Mouse (Mus musculus): ENCODE data around the gene Avil.

The Avil gene

GRCm38 (mm10) chr10:127000529-127000928 is at the start of gene Avil:
Gene Avil (plus strand): TSS chr10:127000709.
- DNase-seq (ENCODE audit: low spot score in 2 of 2) = no peak

GRCm38 (mm10) chr10:126952375-126952774 is 48.1 kb upstream of the Avil start:
- DNase-seq (ENCODE audit: low spot score in 2 of 2) = no peak

- peak in 1 of 2 experiments; percentile 54 for DNase-seq (ENCODE audit: low spot score in 2 of 2)
Observed at GRCm38 (mm10) chr10:126953029-126953471, 47.5 kb upstream of the Avil start.

- DNase-seq (ENCODE audit: low spot score in 2 of 2) = peak in 1 of 2 experiments; percentile 77
Observed at GRCm38 (mm10) chr10:126956692-126957358, 43.7 kb upstream of the Avil start.

- peak; percentile 56 to 57 for DNase-seq (ENCODE audit: low spot score in 2 of 2)
Observed at GRCm38 (mm10) chr10:126957359-126958107, 43.0 kb upstream of the Avil start.

GRCm38 (mm10) chr10:126960496-126960895 is 40.0 kb upstream of the Avil start:
- no peak for DNase-seq (ENCODE audit: low spot score in 2 of 2)

- no peak for DNase-seq (ENCODE audit: low spot score in 2 of 2)
Observed at GRCm38 (mm10) chr10:126961757-126962156, 38.8 kb upstream of the Avil start.

- DNase-seq (ENCODE audit: low spot score in 2 of 2) = peak in 1 of 2 experiments; percentile 49
Observed at GRCm38 (mm10) chr10:126962271-126962965, 38.1 kb upstream of the Avil start.

- DNase-seq (ENCODE audit: low spot score in 2 of 2) = no peak
Observed at GRCm38 (mm10) chr10:126962966-126963330, 37.6 kb upstream of the Avil start.

GRCm38 (mm10) chr10:126963821-126964220 is 36.7 kb upstream of the Avil start:
- DNase-seq (ENCODE audit: low spot score in 2 of 2) = no peak

- no peak for DNase-seq (ENCODE audit: low spot score in 2 of 2)
Observed at GRCm38 (mm10) chr10:126971363-126972050, 29.0 kb upstream of the Avil start.

GRCm38 (mm10) chr10:126972051-126972725 is 28.3 kb upstream of the Avil start:
- DNase-seq (ENCODE audit: low spot score in 2 of 2) = no peak

GRCm38 (mm10) chr10:126972988-126973387 is 27.5 kb upstream of the Avil start:
- DNase-seq (ENCODE audit: low spot score in 2 of 2) = no peak

- no peak for DNase-seq (ENCODE audit: low spot score in 2 of 2)
Observed at GRCm38 (mm10) chr10:126975706-126976105, 24.8 kb upstream of the Avil start.

- DNase-seq (ENCODE audit: low spot score in 2 of 2) = no peak
Observed at GRCm38 (mm10) chr10:126977076-126977475, 23.4 kb upstream of the Avil start.

GRCm38 (mm10) chr10:126978277-126978994 is 22.1 kb upstream of the Avil start, which contains the start of gene Ctdsp2:
Gene Ctdsp2 (plus strand): TSS chr10:126978717.
- DNase-seq (ENCODE audit: low spot score in 2 of 2) = peak; percentile 99 to 100

- no peak for DNase-seq (ENCODE audit: low spot score in 2 of 2)
Observed at GRCm38 (mm10) chr10:126979121-126979635, 21.3 kb upstream of the Avil start.

- peak; percentile 46 to 55 for DNase-seq (ENCODE audit: low spot score in 2 of 2)
Observed at GRCm38 (mm10) chr10:126979636-126980151, 20.8 kb upstream of the Avil start.

- DNase-seq (ENCODE audit: low spot score in 2 of 2) = peak in 1 of 2 experiments; percentile 42
Observed at GRCm38 (mm10) chr10:126980221-126980932, 20.1 kb upstream of the Avil start.

Measured in right cerebral cortex, postnatal 36 days (tissue).